Mouse (Mus musculus) megakaryocyte, embryonic 14.5 days (primary cell): ENCODE measurements around the gene Coq8a. TPM values are rescaled to one million over a fixed set of nuclear protein-coding genes. Genes with fewer than 3 reads are reported as not detected.

Source experiments
- H3K27me3 ChIP-seq: replicated peaks from 2 replicates; pipeline ENCODE3; 2012; ENCODE audit warnings: inconsistent platforms
- H3K36me3 ChIP-seq: replicated peaks from 2 replicates; pipeline ENCODE3; 2012; ENCODE audit warnings: low read length, inconsistent platforms, mixed read lengths
- H3K4me1 ChIP-seq: 2 replicates; pipeline ENCODE4 v1.6.1; 2012; ENCODE audit warnings: inconsistent platforms
- H3K4me3 ChIP-seq: replicated peaks from 2 replicates; pipeline ENCODE3; 2012; ENCODE audit warnings: moderate library complexity, mild to moderate bottlenecking, inconsistent platforms
- H3K9me3 ChIP-seq: 2 replicates; pipeline ENCODE4 v1.6.1; 2012; ENCODE audit warnings: inconsistent platforms
- FLI1 ChIP-seq: IDR thresholded peaks from 2 replicates; pipeline ENCODE4 v1.6.1; 2012; ENCODE audit warnings: low read length, inconsistent platforms, mixed read lengths
- GATA1 ChIP-seq: IDR thresholded peaks from 3 replicates; pipeline ENCODE4 v1.6.1; 2012; ENCODE audit warnings: mixed read lengths, low read length, inconsistent platforms, borderline replicate concordance
- polyA plus RNA-seq: library from polyadenylated mRNA; stranded (reverse); fragments of >175 nt; gene quantifications from 2 replicates; pipeline ENCODE4 v1.2.3, GENCODE M21; 2012; ENCODE audit warnings: low replicate concordance; ENCODE audit not compliant: insufficient read depth

Coq8a gene
- polyA plus RNA-seq, result 3.1 and 3.4 TPM in 2 replicates

- Histone ChIP-seq H3K36me3 (peaks cover 6% of the 10 kb centered on the region), H3K4me3 (peak within 1 kb of the TSS; percentile 86), H3K9me3 (peaks cover under 1% of the 10 kb centered on the region), H3K27me3 (no peaks in the 10 kb centered on the region), H3K4me1 (peaks cover 62% of the 10 kb centered on the region)
- no peak for TF ChIP-seq FLI1
- no peak for TF ChIP-seq GATA1
Observed at GRCm38 (mm10) chr1:180198959-180199714, at the start of gene Coq8a. Gene Coq8a, minus strand, starts transcription at chr1:180199602.

DNA sequence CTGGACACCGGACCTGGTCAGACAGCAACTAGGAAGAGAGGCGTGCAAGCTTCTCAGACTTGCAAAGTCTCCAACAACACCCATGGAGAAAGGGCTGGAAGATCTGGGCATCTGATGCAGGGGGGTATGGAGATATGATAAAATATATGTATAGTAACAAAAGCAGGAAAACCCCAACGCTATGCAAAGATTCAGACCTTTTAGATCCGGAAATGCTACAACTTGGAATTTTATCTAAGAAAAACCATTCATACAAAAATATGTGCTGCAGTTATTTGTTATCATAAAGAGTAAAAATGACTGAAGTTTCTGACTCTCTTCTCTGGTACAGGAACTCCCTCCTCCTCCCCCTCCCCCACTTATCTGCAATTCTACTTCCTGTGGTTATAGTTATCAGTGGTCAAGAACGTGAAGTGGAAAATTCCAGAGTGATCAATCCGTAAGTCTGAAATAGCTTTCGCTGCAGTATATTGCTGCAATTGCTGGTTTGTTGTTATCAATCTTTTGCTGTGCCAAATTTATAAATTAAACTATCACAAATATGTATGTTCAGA lies 49.3 kb upstream of the Coq8a start:
- Histone ChIP-seq H3K9me3 (peaks cover under 1% of the 10 kb centered on the region), H3K36me3 (peaks cover 37% of the 10 kb centered on the region)

GRCm38 (mm10) chr1:180247901-180248300 lies 48.5 kb upstream of the Coq8a start:
- Histone ChIP-seq H3K9me3 (peaks cover 5% of the 10 kb centered on the region), H3K36me3 (peaks cover 39% of the 10 kb centered on the region), H3K4me3 (no peak overlapping the region), H3K27me3 (no peaks in the 10 kb centered on the region), H3K4me1 (peaks cover 78% of the 10 kb centered on the region)
- TF ChIP-seq FLI1 (no peak), GATA1 (no peak)

More for the DNA sequence above, 49.3 kb upstream of the Coq8a start:
- peaks cover 82% of the 10 kb centered on the region for H3K4me1 ChIP-seq
- H3K27me3 ChIP-seq, result no peaks in the 10 kb centered on the region
- peak overlapping the region; percentile 81 for H3K4me3 ChIP-seq
- TF ChIP-seq GATA1 (no peak), FLI1 (no peak)

- peaks cover 62% of the 10 kb centered on the region for H3K4me1 ChIP-seq
- H3K36me3 ChIP-seq, result peaks cover 43% of the 10 kb centered on the region
Observed at GRCm38 (mm10) chr1:180245741-180246507, 46.5 kb upstream of the Coq8a start.

GRCm38 (mm10) chr1:180231729-180232128 lies 32.3 kb upstream of the Coq8a start:
- peaks cover 96% of the 10 kb centered on the region for H3K36me3 ChIP-seq
- H3K4me1 ChIP-seq, result peaks cover 17% of the 10 kb centered on the region
- no peak for TF ChIP-seq FLI1
- TF ChIP-seq GATA1, result no peak
- H3K9me3 ChIP-seq, result 0 out of 2 replicates have a peak, but pooled peaks cover 6% of the 10 kb centered on the region
- no peaks in the 10 kb centered on the region for H3K27me3 ChIP-seq
- H3K4me3 ChIP-seq, result no peak overlapping the region

More at GRCm38 (mm10) chr1:180245741-180246507, 46.5 kb upstream of the Coq8a start:
- Histone ChIP-seq H3K4me3 (no peak overlapping the region), H3K27me3 (no peaks in the 10 kb centered on the region), H3K9me3 (peaks cover 5% of the 10 kb centered on the region)
- no peak for TF ChIP-seq GATA1
- no peak for TF ChIP-seq FLI1

DNA sequence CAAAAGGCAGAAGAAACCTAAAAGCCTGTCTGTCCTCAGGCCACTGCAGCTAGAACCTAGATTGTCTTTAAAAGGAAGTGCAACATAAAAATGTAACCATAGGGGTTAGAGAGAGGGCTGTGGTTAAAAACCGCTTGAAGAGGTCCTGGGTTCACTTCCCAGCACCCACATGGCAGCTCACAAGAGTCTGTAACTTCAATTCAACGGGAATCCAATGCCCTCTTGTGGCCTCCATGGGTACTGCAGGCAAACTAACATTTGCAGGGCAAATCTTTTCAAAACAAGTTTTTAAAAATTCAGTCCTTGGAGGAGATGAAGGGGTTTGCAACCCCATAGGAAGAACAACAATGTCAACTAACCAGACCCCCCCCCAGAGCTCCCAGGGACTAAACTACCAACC lies 31.2 kb upstream of the Coq8a start:
- H3K36me3 ChIP-seq, result peaks cover 94% of the 10 kb centered on the region
- TF ChIP-seq FLI1 (no peak), GATA1 (no peak)
- 0 out of 2 replicates have a peak, but pooled peaks cover 6% of the 10 kb centered on the region for H3K9me3 ChIP-seq
- H3K27me3 ChIP-seq, result no peaks in the 10 kb centered on the region
- no peak overlapping the region for H3K4me3 ChIP-seq
- peaks cover 28% of the 10 kb centered on the region for H3K4me1 ChIP-seq

DNA sequence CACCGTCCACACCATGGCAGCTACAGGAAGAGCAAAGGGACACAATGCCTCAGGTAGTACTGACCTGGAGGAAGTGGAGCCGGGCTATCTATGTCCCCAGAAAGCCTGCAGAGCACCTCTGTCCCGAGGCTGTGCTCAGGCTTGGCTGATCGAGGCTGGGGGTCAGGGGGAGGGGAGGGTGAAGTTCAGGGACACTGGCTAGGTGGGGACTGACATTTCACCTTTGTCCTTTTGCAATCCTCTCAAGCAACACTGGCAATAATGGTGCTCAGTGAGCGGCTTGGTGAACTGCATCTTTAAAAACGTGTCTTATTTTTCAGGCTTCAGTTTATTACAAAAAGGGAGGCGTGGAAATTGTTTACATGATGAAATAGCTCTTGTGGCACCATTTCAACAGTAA lies 30.5 kb upstream of the Coq8a start:
- TF ChIP-seq FLI1 (no peak), GATA1 (no peak)
- Histone ChIP-seq H3K27me3 (no peaks in the 10 kb centered on the region), H3K36me3 (peaks cover 88% of the 10 kb centered on the region)

DNA sequence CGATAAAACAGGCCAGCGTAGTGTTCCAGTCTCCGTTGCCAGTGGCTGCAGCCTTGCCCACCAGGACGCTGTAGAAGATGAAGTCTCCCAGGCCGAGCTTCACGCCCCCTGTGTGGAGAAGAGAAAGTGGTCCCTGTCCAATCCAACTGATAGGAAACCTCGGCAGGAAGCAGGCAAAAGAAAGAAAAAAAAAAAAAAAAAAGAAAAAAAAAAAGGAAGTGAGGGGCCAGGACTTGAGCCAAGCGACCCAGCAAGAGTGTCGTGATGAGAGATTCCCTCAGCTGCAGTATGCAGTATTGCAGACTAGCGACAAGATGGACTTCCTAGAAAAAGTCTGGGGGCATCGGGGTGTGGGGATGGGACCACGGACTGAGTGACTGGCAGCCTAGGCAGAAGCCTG lies 29.5 kb upstream of the Coq8a start:
- peaks cover 79% of the 10 kb centered on the region for H3K36me3 ChIP-seq

More for the DNA sequence above, 30.5 kb upstream of the Coq8a start:
- H3K9me3 ChIP-seq, result 0 out of 2 replicates have a peak, but pooled peaks cover 6% of the 10 kb centered on the region
- H3K4me3 ChIP-seq, result peak overlapping the region; percentile 0
- peaks cover 30% of the 10 kb centered on the region for H3K4me1 ChIP-seq

DNA sequence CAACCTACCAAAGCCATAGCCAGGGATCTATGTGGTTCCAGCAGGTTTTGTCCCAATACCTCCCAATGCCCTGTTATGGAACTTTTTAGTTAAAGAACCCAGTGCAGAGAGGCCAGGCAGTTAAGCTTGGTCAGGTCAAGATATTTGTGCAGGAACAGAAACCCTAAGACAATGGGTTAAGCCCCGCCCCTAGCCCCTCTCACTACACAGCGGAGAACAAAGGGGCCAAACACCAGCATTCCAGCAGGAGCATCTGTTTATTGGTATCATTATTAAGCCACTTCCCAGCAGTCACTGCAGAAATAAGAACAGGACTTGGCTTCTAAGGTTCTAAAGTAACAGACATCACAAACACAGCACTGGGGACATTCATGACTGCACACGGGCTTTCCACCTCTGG lies 27.4 kb upstream of the Coq8a start:
- H3K4me3 ChIP-seq, result no peak overlapping the region
- peaks cover 2% of the 10 kb centered on the region for H3K27me3 ChIP-seq
- 0 out of 2 replicates have a peak, but pooled peaks cover 6% of the 10 kb centered on the region for H3K9me3 ChIP-seq
- peaks cover 45% of the 10 kb centered on the region for H3K4me1 ChIP-seq
- peaks cover 59% of the 10 kb centered on the region for H3K36me3 ChIP-seq
- TF ChIP-seq GATA1, result no peak

More for the DNA sequence above, 29.5 kb upstream of the Coq8a start:
- H3K27me3 ChIP-seq, result peaks cover under 1% of the 10 kb centered on the region
- no peak overlapping the region for H3K4me3 ChIP-seq
- peaks cover 29% of the 10 kb centered on the region for H3K4me1 ChIP-seq
- H3K9me3 ChIP-seq, result 0 out of 2 replicates have a peak, but pooled peaks cover 6% of the 10 kb centered on the region
- TF ChIP-seq FLI1, result no peak
- no peak for TF ChIP-seq GATA1

DNA sequence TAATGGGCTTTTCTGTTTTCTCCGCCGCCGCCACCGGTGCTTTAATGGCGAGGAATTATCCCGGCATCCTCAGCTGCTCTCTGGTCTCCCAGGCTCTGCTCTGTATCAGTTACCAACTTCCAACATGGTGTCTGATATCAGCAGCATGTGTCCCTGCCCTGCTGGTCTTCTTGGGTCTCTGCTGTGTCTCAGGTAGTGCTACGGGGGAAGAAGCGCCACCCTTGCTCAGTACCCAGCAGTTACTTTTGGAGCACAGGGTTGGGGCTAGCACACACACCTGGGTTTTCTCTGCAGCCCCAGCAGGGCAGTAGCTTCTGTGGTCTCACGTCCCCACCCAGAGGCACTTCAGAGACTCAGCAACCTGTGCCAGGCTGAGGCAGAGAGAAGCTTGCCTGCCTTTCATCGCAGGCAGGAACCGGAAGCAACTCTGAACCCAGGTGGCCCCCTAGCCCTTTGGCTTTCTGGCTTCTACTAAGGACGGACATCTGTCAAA lies 26.9 kb upstream of the Coq8a start:
- H3K36me3 ChIP-seq, result peaks cover 54% of the 10 kb centered on the region
- peaks cover 2% of the 10 kb centered on the region for H3K27me3 ChIP-seq
- TF ChIP-seq FLI1 (no peak), GATA1 (no peak)
- H3K4me3 ChIP-seq, result peak overlapping the region; percentile 89
- H3K9me3 ChIP-seq, result 0 out of 2 replicates have a peak, but pooled peaks cover 6% of the 10 kb centered on the region
- H3K4me1 ChIP-seq, result peaks cover 50% of the 10 kb centered on the region
